Mouse (Mus musculus) ES-Bruce4 (cell line): ENCODE measurements around the gene Smarca4.

Experiments used
- CTCF ChIP-seq: IDR thresholded peaks from one replicate; pipeline ENCODE4 v1.8.1; 2011; ENCODE audit warnings: low read depth, low read length
- POLR2A ChIP-seq: IDR thresholded peaks from one replicate; pipeline ENCODE4 v1.8.1; 2011; ENCODE audit warnings: low read length; ENCODE audit not compliant: insufficient read depth

DNA sequence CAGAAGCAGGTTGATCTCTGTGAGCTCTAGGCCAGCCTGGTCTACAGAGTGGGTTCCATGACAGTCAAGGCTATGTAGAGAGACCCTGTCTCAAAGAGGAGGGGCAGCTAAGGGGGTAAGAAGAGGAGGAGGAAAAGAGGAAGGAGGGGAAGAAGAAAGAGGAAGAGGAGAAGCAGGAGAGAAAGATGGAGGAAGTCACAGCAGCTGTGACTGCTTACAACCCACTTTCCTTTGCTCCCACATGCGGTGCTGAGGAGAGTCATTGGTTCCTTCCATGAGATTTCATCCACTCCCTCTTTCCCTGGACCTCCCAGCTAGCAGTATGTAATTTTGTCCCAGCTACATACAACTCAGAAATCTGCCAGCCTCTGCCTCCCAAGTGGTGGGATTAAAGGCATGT, 9.3 kb upstream of the Smarca4 start:
- no peak for TF ChIP-seq POLR2A
- TF ChIP-seq CTCF, result no peak
